Mouse (Mus musculus) lung, postnatal 10 days (tissue): ENCODE data around the gene Smg1.

Source experiments
- DNase-seq: peaks from one replicate; pipeline ENCODE4 v3.0.0; 2021

Smg1 gene

GRCm38 (mm10) chr7:118243453-118244385 lies at the start of gene Smg1:
Smg1 (minus strand) TSS chr7:118243670.
- DNase-seq: peak; percentile 99

GRCm38 (mm10) chr7:118283186-118283585 lies 39.7 kb upstream of the Smg1 start:
- DNase-seq: no peak

GRCm38 (mm10) chr7:118282543-118282942 lies 39.1 kb upstream of the Smg1 start:
- no peak for DNase-seq

- no peak for DNase-seq
Measured at GRCm38 (mm10) chr7:118279521-118279920, 36.1 kb upstream of the Smg1 start.

- peak; percentile 40 for DNase-seq
Measured at GRCm38 (mm10) chr7:118277335-118277910, 34.0 kb upstream of the Smg1 start.

- DNase-seq: no peak
Measured at GRCm38 (mm10) chr7:118276684-118277334, 33.3 kb upstream of the Smg1 start.

GRCm38 (mm10) chr7:118275265-118275664 lies 31.8 kb upstream of the Smg1 start:
- no peak for DNase-seq

- DNase-seq: no peak
Measured at GRCm38 (mm10) chr7:118274851-118275250, 31.4 kb upstream of the Smg1 start.

- no peak for DNase-seq
Measured at GRCm38 (mm10) chr7:118274169-118274568, 30.7 kb upstream of the Smg1 start.

GRCm38 (mm10) chr7:118266099-118266498 lies 22.6 kb upstream of the Smg1 start:
- DNase-seq: no peak

GRCm38 (mm10) chr7:118263606-118264005 lies 20.1 kb upstream of the Smg1 start:
- DNase-seq: no peak

- DNase-seq: no peak
Measured at GRCm38 (mm10) chr7:118262409-118262808, 18.9 kb upstream of the Smg1 start.

- no peak for DNase-seq
Measured at GRCm38 (mm10) chr7:118259676-118260305, 16.3 kb upstream of the Smg1 start.

- DNase-seq: no peak
Measured at GRCm38 (mm10) chr7:118258451-118258850, 15.0 kb upstream of the Smg1 start.

GRCm38 (mm10) chr7:118256740-118257139 lies 13.3 kb upstream of the Smg1 start:
- DNase-seq: no peak

- DNase-seq: no peak
Measured at GRCm38 (mm10) chr7:118254460-118254859, 11.0 kb upstream of the Smg1 start.

GRCm38 (mm10) chr7:118254015-118254414 lies 10.5 kb upstream of the Smg1 start:
- DNase-seq: no peak

GRCm38 (mm10) chr7:118252979-118253378 lies 9.5 kb upstream of the Smg1 start:
- no peak for DNase-seq

GRCm38 (mm10) chr7:118252349-118252748 lies 8.9 kb upstream of the Smg1 start:
- peak; percentile 55 for DNase-seq

- DNase-seq: peak; percentile 13
Measured at GRCm38 (mm10) chr7:118251392-118252170, 8.1 kb upstream of the Smg1 start.

GRCm38 (mm10) chr7:118250482-118251160 lies 7.2 kb upstream of the Smg1 start:
- DNase-seq: no peak

GRCm38 (mm10) chr7:118249563-118249962 lies 6.1 kb upstream of the Smg1 start:
- no peak for DNase-seq
